Mouse (Mus musculus): Measurements from ENCODE around the gene Lmna.
A peak's percentile ranks its signal among the peaks of the same experiment; 100 is the strongest.

Lmna gene

DNA sequence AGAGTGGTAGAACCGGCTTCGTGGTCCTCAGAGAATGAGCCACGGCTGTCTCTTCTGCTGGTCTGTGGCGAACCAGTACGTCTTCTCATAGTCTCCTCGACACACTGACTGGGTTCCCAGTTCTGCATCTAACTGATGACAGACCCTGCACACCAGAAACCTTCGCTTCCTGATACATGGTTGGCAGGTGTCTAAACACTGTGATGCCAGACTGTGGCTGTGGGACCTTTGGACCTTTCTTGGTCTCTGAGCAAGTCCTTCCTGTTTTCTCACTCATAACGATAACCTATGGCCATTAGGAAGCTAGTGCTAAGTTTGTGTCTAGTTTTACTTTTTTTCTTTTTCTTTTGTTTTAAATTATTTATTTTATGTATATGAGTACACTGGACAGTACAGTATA lies 61.3 kb downstream of the Lmna start:
- no peak for DNase-seq (ENCODE audit: low spot score in 2 of 2)

DNA sequence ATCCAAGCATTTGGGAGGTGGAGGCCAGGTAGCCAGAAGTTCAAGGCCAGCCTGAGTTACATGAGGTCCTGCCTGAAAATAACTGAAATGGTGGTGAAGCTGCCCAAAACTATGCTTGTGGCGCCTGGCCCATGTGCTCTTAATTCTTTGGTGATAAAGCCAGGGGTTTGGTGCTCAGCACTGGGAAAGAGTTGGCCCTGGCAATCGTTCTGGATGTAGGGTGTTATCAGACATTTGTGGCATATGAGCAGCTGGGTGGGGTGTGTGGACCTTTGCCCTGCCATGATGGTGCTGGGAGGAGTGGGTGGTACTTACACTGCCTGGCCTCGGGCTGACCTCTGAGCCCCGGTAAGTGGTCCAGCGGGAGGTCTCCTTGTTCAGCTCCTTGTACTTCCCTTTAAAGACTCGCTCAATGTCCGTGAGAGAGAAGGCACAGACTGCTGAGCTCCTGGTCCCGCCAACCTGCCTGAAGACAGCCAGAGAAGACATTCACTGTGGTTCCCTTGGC lies 62.0 kb downstream of the Lmna start:
- no peak for DNase-seq (ENCODE audit: low spot score in 2 of 2)

GRCm38 (mm10) chr3:88446471-88447123 lies 63.2 kb downstream of the Lmna start:
- peak; percentile 35 to 55 for DNase-seq (ENCODE audit: low spot score in 2 of 2)

DNA sequence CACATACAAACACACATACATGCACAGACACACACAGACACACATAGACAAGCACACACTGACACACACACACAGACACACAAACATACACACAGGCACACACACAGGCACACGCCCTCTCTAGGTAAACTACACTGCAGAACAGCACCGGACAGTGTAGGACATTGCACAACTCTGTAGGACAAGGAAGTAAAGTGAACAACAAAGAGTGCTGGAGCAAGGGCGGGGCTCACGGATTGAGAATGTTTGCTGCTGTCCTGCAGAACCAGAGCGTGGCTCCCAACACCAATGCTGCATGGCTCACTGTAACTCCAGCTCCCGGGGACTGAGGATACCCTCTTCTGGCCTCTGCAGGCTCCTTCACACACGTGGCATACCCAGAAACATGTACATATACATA lies 66.9 kb downstream of the Lmna start:
- DNase-seq (ENCODE audit: low spot score in 2 of 2) = no peak

DNA sequence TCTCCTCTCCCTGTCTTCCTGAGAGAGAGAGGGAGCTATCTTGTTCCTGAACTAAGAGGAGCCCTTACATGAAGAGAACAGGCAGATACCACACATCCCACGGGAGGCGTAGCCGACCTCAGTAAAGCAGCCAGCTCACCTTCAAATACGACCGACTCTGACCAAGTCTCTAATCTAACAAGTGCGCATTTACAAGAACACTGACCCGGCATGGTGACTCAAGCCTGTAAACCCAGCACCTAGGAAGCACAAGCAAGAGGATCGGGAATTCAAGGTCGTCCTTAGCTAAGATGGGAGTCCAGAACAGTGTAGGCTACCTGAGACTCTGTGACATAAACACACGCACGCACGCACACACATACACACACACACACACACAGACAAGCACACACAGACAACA lies 67.3 kb downstream of the Lmna start:
- DNase-seq (ENCODE audit: low spot score in 2 of 2) = no peak

- no peak for DNase-seq (ENCODE audit: low spot score in 2 of 2)
Observed at GRCm38 (mm10) chr3:88440500-88441381, 69.0 kb downstream of the Lmna start.

GRCm38 (mm10) chr3:88439582-88439981 lies 70.2 kb downstream of the Lmna start:
- no peak for DNase-seq (ENCODE audit: low spot score in 2 of 2)

DNA sequence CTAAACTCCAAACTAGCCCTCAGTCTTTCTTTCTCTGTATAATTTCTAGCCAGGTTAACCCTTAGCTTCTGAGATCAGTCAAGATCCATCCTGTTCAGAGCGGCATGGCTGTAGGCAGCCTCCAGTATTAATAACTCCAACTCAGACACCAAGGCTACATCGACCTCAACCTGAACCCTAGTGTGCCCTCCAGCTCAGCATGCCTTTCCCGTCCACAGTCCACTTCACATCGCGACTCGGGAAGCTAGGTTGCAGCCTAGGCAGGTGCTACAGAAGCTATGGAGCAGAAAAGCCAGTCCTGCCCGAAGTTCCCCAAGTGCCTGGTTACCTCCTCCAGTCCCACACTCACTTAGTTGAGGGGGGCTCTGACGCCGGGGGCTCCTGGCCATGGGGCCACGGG lies 72.3 kb downstream of the Lmna start:
- DNase-seq (ENCODE audit: low spot score in 2 of 2) = no peak

GRCm38 (mm10) chr3:88436395-88437201 lies 73.2 kb downstream of the Lmna start:
- peak; percentile 38 to 39 for DNase-seq (ENCODE audit: low spot score in 2 of 2)

GRCm38 (mm10) chr3:88435515-88435914 lies 74.2 kb downstream of the Lmna start:
- no peak for DNase-seq (ENCODE audit: low spot score in 2 of 2)
